Mouse (Mus musculus) heart, postnatal 0 days (tissue): ENCODE measurements around the gene Scrt2. TPM values are rescaled to one million over a fixed set of nuclear protein-coding genes. Genes with fewer than 3 reads are reported as not detected.

Experiments used
- ATAC-seq: fragments of 200-750 bp; cut with Nextera tagmentation; 2 replicates; pipeline ENCODE4 v1.8.0; 2017; ENCODE audit warnings: low read depth, moderate number of reproducible peaks, moderate library complexity; ENCODE audit not compliant: insufficient read depth
- DNase-seq: peaks from one replicate; pipeline ENCODE4 v3.0.0-alpha.2; 2016; ENCODE audit warnings: low spot score
- H3K27ac ChIP-seq: fragments of 300-500 bp; sonication (generic); 2 replicates; pipeline ENCODE4 v1.5.1; 2014; ENCODE audit warnings: low read depth, mild to moderate bottlenecking
- H3K27me3 ChIP-seq: fragments of 300-500 bp; sonication (generic); 2 replicates; pipeline ENCODE4 v1.6.1; 2014; ENCODE audit warnings: low read length, mixed read lengths; ENCODE audit not compliant: control insufficient read depth, insufficient read depth
- H3K36me3 ChIP-seq: fragments of 300-500 bp; sonication (generic); replicated peaks from 2 replicates; pipeline ENCODE4 v1.6.1; 2014; ENCODE audit warnings: low read length, mixed read lengths; ENCODE audit not compliant: control insufficient read depth, insufficient read depth
- H3K4me1 ChIP-seq: fragments of 300-500 bp; sonication (generic); 2 replicates; pipeline ENCODE4 v1.6.1; 2014; ENCODE audit warnings: antibody characterized with exemption; ENCODE audit not compliant: control insufficient read depth, insufficient read depth
- H3K4me2 ChIP-seq: fragments of 300-500 bp; sonication (generic); 2 replicates; pipeline ENCODE4 v1.6.1; 2014; ENCODE audit warnings: low read depth, mild to moderate bottlenecking, low read length, moderate library complexity
- H3K4me3 ChIP-seq: fragments of 300-500 bp; sonication (generic); 2 replicates; pipeline ENCODE4 v1.5.1; 2014; ENCODE audit warnings: low read depth, low read length
- H3K9ac ChIP-seq: fragments of 300-500 bp; sonication (generic); replicated peaks from 2 replicates; pipeline ENCODE4 v1.6.1; 2014; ENCODE audit warnings: low read depth, low read length, mixed read lengths
- H3K9me3 ChIP-seq: fragments of 300-500 bp; sonication (generic); replicated peaks from 2 replicates; pipeline ENCODE4 v1.6.1; 2016; ENCODE audit warnings: low read length; ENCODE audit not compliant: control insufficient read depth
- CTCF ChIP-seq: IDR thresholded peaks from 2 replicates; pipeline ENCODE4 v1.5.1; 2016; ENCODE audit warnings: antibody characterized with exemption, control low read depth, low read depth
- EP300 ChIP-seq: IDR thresholded peaks from 2 replicates; pipeline ENCODE4 v1.6.1; 2016; ENCODE audit warnings: antibody characterized with exemption, low read depth
- WGBS: fragments of 180-500 bp; shearing (Covaris S2); extraction: QIAGEN DNeasy Blood & Tissue Kit; methylation state at CpG from one replicate; pipeline ENCODE4 v1.1.7; 2014; 5-methylcytosine and 5-hydroxymethylcytosine counted together
- polyA plus RNA-seq: library from polyadenylated mRNA; unstranded; fragments of >200 nt; fragmentation: Nextera tagmentation; extraction: Ambion mirVana; gene quantifications from 2 replicates; pipeline ENCODE4 v1.2.1, GENCODE M21; 2015
- total RNA-seq: library from RNA; depleted of rRNA; stranded (reverse); fragments of >200 nt; gene quantifications from 2 replicates; pipeline ENCODE4 v1.2.3, GENCODE M21; 2014; ENCODE audit warnings: low replicate concordance; rRNA removed

Scrt2 gene
- total RNA-seq (not detected in 2 replicates), polyA plus RNA-seq (not detected in 2 replicates)

DNA sequence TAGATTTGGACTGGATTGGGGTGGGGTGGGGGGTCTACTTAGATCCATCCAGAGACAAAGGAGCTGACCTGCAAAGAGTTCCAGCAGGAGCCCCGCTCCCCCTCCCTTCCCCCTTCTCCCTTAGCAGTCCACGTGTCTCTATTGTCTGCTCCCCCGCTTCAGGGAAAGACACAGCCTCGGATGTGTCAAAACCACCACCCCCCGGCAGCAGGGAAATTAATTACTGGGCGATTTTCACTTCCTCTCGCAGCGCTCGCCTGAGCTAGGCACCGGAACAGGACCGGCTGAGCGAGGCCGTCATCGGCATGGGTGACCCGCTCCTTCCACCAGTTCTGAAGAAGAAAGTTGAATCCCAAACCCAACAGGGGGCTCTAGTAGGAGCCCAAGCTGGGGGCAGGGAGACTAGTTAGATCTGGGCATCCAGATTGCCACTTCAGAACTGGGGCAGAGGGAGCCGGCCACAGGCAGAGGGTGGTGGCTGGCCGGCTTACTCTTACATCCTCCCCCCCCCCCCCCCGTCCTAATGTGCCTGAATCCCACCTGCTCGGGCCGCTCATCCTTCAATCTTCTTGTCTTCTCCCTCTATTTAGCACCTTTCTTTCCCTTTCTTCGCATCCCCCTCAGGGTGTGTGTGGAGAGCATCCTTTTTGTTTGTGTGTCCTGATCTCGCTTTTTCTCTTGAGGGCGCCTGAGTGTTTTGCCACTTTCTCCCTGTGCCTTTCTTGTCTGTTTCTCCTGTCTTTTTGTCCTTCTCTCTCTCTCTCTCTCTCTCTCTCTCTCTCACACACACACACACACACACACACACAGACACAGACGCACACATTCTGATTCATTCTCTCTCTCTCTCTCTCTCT lies at the start of gene Scrt2:
Gene Scrt2, plus strand, starts transcription at position 845 of the 857 bp plus-strand sequence.
- WGBS: 3% methylated on average over 24 of the region's 24 CpGs
- no peak for DNase-seq

DNA sequence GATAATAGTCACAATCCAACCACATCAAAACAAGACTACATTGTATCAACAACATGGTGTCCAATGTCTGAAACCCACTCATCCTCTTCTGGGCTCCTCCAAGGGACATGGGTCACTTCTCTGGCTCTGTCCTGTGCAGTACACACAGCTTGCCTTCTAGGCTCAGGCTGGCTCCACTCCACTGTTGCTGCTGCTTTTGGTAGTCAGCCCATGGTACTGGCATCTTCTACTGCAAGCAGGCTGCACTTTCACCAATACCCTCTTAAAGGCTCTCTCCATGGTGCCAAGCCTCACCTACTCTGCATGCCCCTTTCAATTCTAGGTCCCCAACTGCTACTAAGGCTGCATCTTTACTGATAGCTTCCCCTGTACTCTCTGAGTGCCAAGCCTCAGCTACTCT lies 41.2 kb upstream of the Scrt2 start:
- DNase-seq: no peak
- Histone ChIP-seq H3K4me3 (no peak overlapping the region), H3K4me1 (no peaks in the 10 kb centered on the region), H3K4me2 (no peak overlapping the region), H3K36me3 (no peaks in the 10 kb centered on the region), H3K9ac (no peak overlapping the region), H3K27me3 (peaks cover 21% of the 10 kb centered on the region), H3K9me3 (0 out of 2 replicates have a peak, but pooled peaks cover 8% of the 10 kb centered on the region), H3K27ac (no peak overlapping the region)
- no peak for ATAC-seq
- TF ChIP-seq CTCF (no peak), EP300 (no peak)

More for the DNA sequence above, at the start of gene Scrt2:
- Histone ChIP-seq H3K4me1 (no peaks in the 10 kb centered on the region), H3K36me3 (no peaks in the 10 kb centered on the region), H3K9me3 (no peaks in the 10 kb centered on the region), H3K4me3 (peak within 1 kb of the TSS; percentile 28), H3K4me2 (peak within 1 kb of the TSS; percentile 46), H3K27me3 (peaks cover 86% of the 10 kb centered on the region), H3K27ac (no peak within 1 kb of the TSS), H3K9ac (no peak within 1 kb of the TSS)
- TF ChIP-seq EP300 (no peak), CTCF (no peak)
- ATAC-seq: no peak

DNA sequence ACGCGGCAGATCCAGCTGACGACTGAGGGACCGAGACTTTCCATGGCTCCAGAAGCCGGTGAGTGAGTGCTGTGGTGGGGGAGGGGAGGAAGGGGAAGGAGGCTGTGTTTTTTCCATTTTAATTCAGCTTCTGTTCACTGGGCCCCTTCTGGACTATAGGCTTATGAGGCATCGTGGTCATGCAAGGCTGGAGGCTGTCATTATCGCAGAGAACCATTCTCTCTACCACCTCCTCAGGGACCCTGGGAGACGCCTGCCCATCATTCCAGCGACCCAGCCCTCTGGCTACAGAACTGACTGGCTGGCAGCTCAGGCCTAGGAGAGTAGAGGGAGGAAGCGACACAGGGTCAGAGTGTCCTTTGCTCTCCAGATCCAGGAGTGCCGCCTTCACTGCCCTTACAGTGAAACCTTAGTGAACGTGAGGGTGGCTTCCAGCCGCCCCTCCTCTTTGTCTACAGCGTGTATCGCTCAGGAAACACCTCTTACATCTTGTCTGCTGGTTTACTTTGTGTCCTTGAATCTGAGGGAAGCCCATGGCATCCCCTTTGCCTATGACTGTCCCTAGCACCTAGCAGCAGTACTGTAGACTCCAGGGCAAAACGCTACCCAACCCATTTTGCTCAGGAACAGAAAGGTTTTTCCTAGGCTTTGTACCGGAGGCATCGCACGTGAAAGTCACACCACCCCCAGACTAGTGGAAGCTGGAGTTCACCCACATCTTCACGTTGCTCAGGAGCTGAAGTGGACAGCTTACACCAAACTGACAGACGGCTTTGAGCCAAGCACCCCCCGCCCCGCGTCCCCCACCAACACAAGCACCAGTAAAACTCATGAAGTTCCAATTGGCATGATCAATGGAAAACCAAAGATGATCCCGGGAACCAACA lies 34.0 kb upstream of the Scrt2 start:
- Histone ChIP-seq H3K9me3 (no peaks in the 10 kb centered on the region; the same call in 1 of the 2 replicates), H3K27me3 (peaks cover 68% of the 10 kb centered on the region), H3K27ac (no peak overlapping the region), H3K36me3 (no peaks in the 10 kb centered on the region), H3K4me1 (peaks cover 6% of the 10 kb centered on the region; the same call in 1 of the 2 replicates), H3K4me3 (no peak overlapping the region), H3K4me2 (no peak overlapping the region), H3K9ac (no peak overlapping the region)
- DNase-seq: no peak
- 5% methylated on average over 25 of the region's 25 CpGs for WGBS
- TF ChIP-seq EP300: no peak
- TF ChIP-seq CTCF: no peak
- no peak for ATAC-seq

DNA sequence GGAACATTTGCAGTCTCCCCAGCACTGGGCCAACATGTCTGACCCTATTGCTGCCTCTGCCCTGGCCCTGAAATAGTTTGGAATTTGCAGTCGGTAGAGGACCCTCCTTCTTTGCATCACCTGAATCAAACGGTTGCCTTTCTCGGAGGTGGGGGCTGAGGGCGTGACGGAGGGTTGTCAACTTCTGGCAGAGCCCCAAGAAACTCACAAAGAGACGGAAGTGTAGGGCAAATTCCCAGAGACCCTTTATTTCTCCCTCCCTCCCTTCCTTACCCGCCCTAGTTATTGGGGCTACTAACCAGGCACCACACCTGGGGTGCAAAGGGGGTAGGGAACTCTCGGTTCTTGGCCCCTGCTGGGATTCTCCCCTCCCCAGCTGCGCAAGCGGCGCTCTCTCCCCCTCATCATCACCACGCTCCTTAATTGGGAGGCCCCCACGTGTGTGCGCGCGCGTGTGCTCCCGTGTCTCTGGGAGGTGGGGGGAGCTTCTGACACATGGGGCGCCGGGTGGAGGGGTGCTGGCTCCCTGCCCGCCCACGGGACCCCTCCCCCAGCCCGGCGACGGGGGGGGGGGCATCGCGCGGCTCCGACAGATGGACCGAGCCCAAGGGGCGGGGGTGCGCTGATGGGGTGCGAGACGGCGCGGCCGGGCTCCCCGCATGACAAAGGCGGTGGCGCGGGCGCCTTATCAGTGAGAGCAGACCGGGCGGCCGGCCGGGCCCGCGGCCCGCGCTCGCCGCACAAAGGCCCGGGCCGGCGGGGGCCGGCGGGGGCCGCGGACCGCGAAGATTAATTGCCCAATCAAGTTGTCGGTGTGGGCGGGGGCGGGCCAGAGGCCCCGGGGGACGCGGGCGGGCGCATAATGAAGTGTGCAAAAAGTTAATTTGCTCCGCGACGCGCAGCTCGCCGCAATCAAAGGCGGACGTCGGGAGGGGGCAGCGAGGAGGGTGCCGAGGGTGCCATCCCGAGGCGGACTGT lies 33.0 kb upstream of the Scrt2 start:
- Histone ChIP-seq H3K4me2 (peak overlapping the region; percentile 81), H3K27ac (no peak overlapping the region), H3K9me3 (no peaks in the 10 kb centered on the region; the same call in 1 of the 2 replicates), H3K9ac (peak overlapping the region; percentile 18; the same call in 1 of the 2 replicates), H3K4me3 (peak overlapping the region; percentile 52), H3K36me3 (no peaks in the 10 kb centered on the region), H3K4me1 (peaks cover 6% of the 10 kb centered on the region; the same call in 1 of the 2 replicates), H3K27me3 (peaks cover 77% of the 10 kb centered on the region)
- DNase-seq (no peak), ATAC-seq (no peak; the same call in 1 of the 2 replicates)
- TF ChIP-seq EP300 (no peak), CTCF (no peak)
- under 1% methylated on average over 75 of the region's 82 CpGs for WGBS
